Comparison of ENCODE assay signal across 21 mouse cellular contexts in the genomic region with DNA sequence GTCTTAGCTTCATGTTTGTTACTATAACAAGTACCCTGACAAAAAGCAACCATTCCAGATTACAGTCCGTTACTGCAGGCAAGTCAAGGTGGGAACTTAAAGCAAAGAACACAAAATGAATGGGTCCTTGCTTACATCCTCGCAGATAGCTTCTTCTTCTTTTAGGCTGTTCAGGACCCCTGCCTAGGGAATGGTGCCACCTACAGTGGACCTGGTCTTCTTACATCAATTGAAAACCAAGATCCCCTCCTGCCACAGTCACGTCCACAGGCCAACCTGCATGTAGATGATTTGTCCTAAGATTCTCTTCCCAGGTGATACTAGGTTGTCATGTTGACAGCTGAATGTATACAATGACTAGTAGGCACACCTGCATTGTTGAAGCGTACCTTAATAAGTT.
A peak's percentile ranks its signal among the peaks of the same experiment; 100 is the strongest.
DNase-seq lines count a peak whose midpoint lies in the region; ATAC-seq and TF ChIP-seq lines count a peak whose summit lies in the region.
"Had no signal": no experiment of that assay in that cellular context is flagged by ENCODE, and none has a peak within 500 bp of the region (broad histone marks: within the 10 kb centered on the region; RNA-seq: fewer than 3 reads in every experiment).

No protein-coding gene starts in this region.

- WGBS in intestine, embryonic 14.5 days: 97% methylated on average over 4 of the region's 4 CpGs
- 92% methylated on average over 4 of the region's 4 CpGs for WGBS in intestine, embryonic 16.5 days
- WGBS in midbrain, embryonic 11.5 days: 91% methylated on average over 4 of the region's 4 CpGs
- 95% methylated on average over 4 of the region's 4 CpGs for WGBS in midbrain, embryonic 14.5 days
- 98% methylated on average over 4 of the region's 4 CpGs for WGBS in midbrain, postnatal 0 days
- 98% methylated on average over 4 of the region's 4 CpGs for WGBS in midbrain, embryonic 13.5 days

- 0 out of 2 replicates have a peak, but pooled peaks cover 3% of the 10 kb centered on the region for H3K9me3 ChIP-seq in intestine, embryonic 14.5 days (ENCODE audit: control insufficient read depth, low read length)
- H3K9me3 ChIP-seq in intestine, embryonic 16.5 days (ENCODE audit: control insufficient read depth, low read length): no peaks in the 10 kb centered on the region
- H3K9me3 ChIP-seq in midbrain, embryonic 11.5 days (ENCODE audit: control insufficient read depth, low read length): no peaks in the 10 kb centered on the region
- no peaks in the 10 kb centered on the region for H3K9me3 ChIP-seq in midbrain, embryonic 14.5 days (ENCODE audit: control insufficient read depth, low read length)
- H3K9me3 ChIP-seq in midbrain, postnatal 0 days (ENCODE audit: low read length): no peaks in the 10 kb centered on the region
- H3K9me3 ChIP-seq in midbrain, embryonic 13.5 days: no peaks in the 10 kb centered on the region
- H3K9me3 ChIP-seq: G1E had no signal

- H3K4me2 ChIP-seq in intestine, embryonic 14.5 days (ENCODE audit: low read length): no peak overlapping the region
- H3K4me2 ChIP-seq in intestine, embryonic 16.5 days (ENCODE audit: low read depth, low read length): no peak overlapping the region
- no peak overlapping the region for H3K4me2 ChIP-seq in midbrain, embryonic 11.5 days
- H3K4me2 ChIP-seq in midbrain, embryonic 14.5 days (ENCODE audit: low read length): no peak overlapping the region
- H3K4me2 ChIP-seq in midbrain, postnatal 0 days (ENCODE audit: low read depth, low read length, poor library complexity, severe bottlenecking): no peak overlapping the region
- H3K4me2 ChIP-seq in midbrain, embryonic 13.5 days (replicated peaks): no peak overlapping the region

- no peaks in the 10 kb centered on the region for H3K4me1 ChIP-seq in intestine, embryonic 14.5 days (replicated peaks; ENCODE audit: control insufficient read depth, insufficient read depth, low read length)
- H3K4me1 ChIP-seq in intestine, embryonic 16.5 days (ENCODE audit: control insufficient read depth, insufficient read depth, low read length): no peaks in the 10 kb centered on the region
- peaks cover 2% of the 10 kb centered on the region; the same call in 1 of the 2 replicates for H3K4me1 ChIP-seq in midbrain, embryonic 11.5 days (ENCODE audit: control insufficient read depth, insufficient read depth, low read length)
- peaks cover 6% of the 10 kb centered on the region for H3K4me1 ChIP-seq in midbrain, embryonic 14.5 days (ENCODE audit: control insufficient read depth, insufficient read depth, low read length)
- H3K4me1 ChIP-seq in midbrain, postnatal 0 days (ENCODE audit: insufficient read depth, low read length): peaks cover 4% of the 10 kb centered on the region
- H3K4me1 ChIP-seq in midbrain, embryonic 13.5 days (replicated peaks): peaks cover 10% of the 10 kb centered on the region

- no peaks in the 10 kb centered on the region for H3K36me3 ChIP-seq in intestine, embryonic 14.5 days (ENCODE audit: control insufficient read depth, insufficient read depth, low read length)
- no peaks in the 10 kb centered on the region for H3K36me3 ChIP-seq in intestine, embryonic 16.5 days (ENCODE audit: control insufficient read depth, insufficient read depth, low read length)
- H3K36me3 ChIP-seq in midbrain, embryonic 11.5 days (ENCODE audit: control insufficient read depth, insufficient read depth, low read length): no peaks in the 10 kb centered on the region
- no peaks in the 10 kb centered on the region for H3K36me3 ChIP-seq in midbrain, embryonic 14.5 days (ENCODE audit: control insufficient read depth, insufficient read depth, low read length)
- no peaks in the 10 kb centered on the region for H3K36me3 ChIP-seq in midbrain, postnatal 0 days (ENCODE audit: insufficient read depth, low read length)
- no peaks in the 10 kb centered on the region for H3K36me3 ChIP-seq in midbrain, embryonic 13.5 days
- H3K36me3 ChIP-seq: G1E had no signal

- no peaks in the 10 kb centered on the region for H3K27me3 ChIP-seq in intestine, embryonic 14.5 days (replicated peaks; ENCODE audit: control insufficient read depth, insufficient read depth, low read length)
- no peaks in the 10 kb centered on the region for H3K27me3 ChIP-seq in intestine, embryonic 16.5 days (replicated peaks; ENCODE audit: control insufficient read depth, insufficient read depth, low read length)
- no peaks in the 10 kb centered on the region for H3K27me3 ChIP-seq in midbrain, embryonic 11.5 days (ENCODE audit: control insufficient read depth, insufficient read depth, low read length)
- no peaks in the 10 kb centered on the region for H3K27me3 ChIP-seq in midbrain, embryonic 14.5 days (ENCODE audit: control insufficient read depth, insufficient read depth, low read length)
- H3K27me3 ChIP-seq in midbrain, postnatal 0 days (ENCODE audit: insufficient read depth, low read length): no peaks in the 10 kb centered on the region
- no peaks in the 10 kb centered on the region for H3K27me3 ChIP-seq in midbrain, embryonic 13.5 days
- H3K27me3 ChIP-seq: CH12.LX, Patski had no signal

- DNase-seq in intestine, embryonic 14.5 days (ENCODE audit: low spot score): peak; percentile 50
- peak; percentile 75 for DNase-seq in midbrain, embryonic 11.5 days (ENCODE audit: low spot score, missing footprints)
- no peak for DNase-seq in midbrain, embryonic 14.5 days
- DNase-seq in midbrain, postnatal 0 days (ENCODE audit: low spot score): no peak
- DNase-seq: adrenal gland, adult 2 months; adrenal gland, adult 8-10 months; adrenal gland, postnatal 10 days; adrenal gland, postnatal 14 days; adrenal gland, postnatal 25 days; adrenal gland, postnatal 36 days; B cell, adult 2 months; cerebellum, adult 11 months; cerebellum, adult 11-12 months; cerebellum, adult 18-20 months had no signal

- no peak overlapping the region for H3K4me3 ChIP-seq in intestine, embryonic 14.5 days (ENCODE audit: low read depth, low read length)
- H3K4me3 ChIP-seq in intestine, embryonic 16.5 days (ENCODE audit: low read length): no peak overlapping the region
- no peak overlapping the region for H3K4me3 ChIP-seq in midbrain, embryonic 11.5 days (ENCODE audit: low read depth, low read length)
- no peak overlapping the region for H3K4me3 ChIP-seq in midbrain, embryonic 14.5 days (replicated peaks; ENCODE audit: low read depth, low read length)
- H3K4me3 ChIP-seq in midbrain, postnatal 0 days (ENCODE audit: low read depth, low read length): no peak overlapping the region
- no peak overlapping the region for H3K4me3 ChIP-seq in midbrain, embryonic 13.5 days (replicated peaks)

- H3K27ac ChIP-seq in intestine, embryonic 14.5 days (ENCODE audit: low read depth): no peak overlapping the region
- H3K27ac ChIP-seq in intestine, embryonic 16.5 days (ENCODE audit: low read length): no peak overlapping the region
- H3K27ac ChIP-seq in midbrain, embryonic 11.5 days (ENCODE audit: low read depth, low read length): no peak overlapping the region
- H3K27ac ChIP-seq in midbrain, embryonic 14.5 days (replicated peaks; ENCODE audit: low read depth, low read length): no peak overlapping the region
- no peak overlapping the region for H3K27ac ChIP-seq in midbrain, postnatal 0 days (ENCODE audit: low read depth, low read length)
- no peak overlapping the region for H3K27ac ChIP-seq in midbrain, embryonic 13.5 days

- no peak overlapping the region for H3K9ac ChIP-seq in intestine, embryonic 14.5 days (ENCODE audit: low read length)
- H3K9ac ChIP-seq in intestine, embryonic 16.5 days (ENCODE audit: low read depth, low read length): no peak overlapping the region
- no peak overlapping the region for H3K9ac ChIP-seq in midbrain, embryonic 11.5 days (ENCODE audit: low read length)
- no peak overlapping the region for H3K9ac ChIP-seq in midbrain, embryonic 14.5 days (replicated peaks; ENCODE audit: low read length)
- H3K9ac ChIP-seq in midbrain, postnatal 0 days (replicated peaks; ENCODE audit: low read length, poor library complexity, severe bottlenecking): no peak overlapping the region
- H3K9ac ChIP-seq in midbrain, embryonic 13.5 days (replicated peaks): no peak overlapping the region

- ATAC-seq in intestine, embryonic 14.5 days (replicated peaks; ENCODE audit: low FRiP score, low TSS enrichment, low read depth): no peak
- ATAC-seq in intestine, embryonic 16.5 days: no peak
- ATAC-seq in midbrain, embryonic 11.5 days (ENCODE audit: low FRiP score): no peak
- no peak for ATAC-seq in midbrain, embryonic 14.5 days (ENCODE audit: low FRiP score, low TSS enrichment)
- ATAC-seq in midbrain, postnatal 0 days (ENCODE audit: low FRiP score): no peak
- no peak for ATAC-seq in midbrain, embryonic 13.5 days
- ATAC-seq: activated CD4-positive, CD25-positive, alpha-beta regulatory T cell, adult 4 months; CD4-positive, CD25-positive, alpha-beta regulatory T cell, adult 4 months; Patski had no signal

- TF ChIP-seq CTCF in midbrain, postnatal 0 days (IDR thresholded peaks at IDR 0.05): peak; percentile 16; the same call in 1 of the 2 replicates

Comparison
In these comparisons a context has a peak if more than half of its experiments do, and no peak if none do; other contexts are left out.
1. DNase-seq: peak in intestine, embryonic 14.5 days (single experiment) and midbrain, embryonic 11.5 days (single experiment); none in midbrain, embryonic 14.5 days (single experiment) and midbrain, postnatal 0 days (single experiment).